Mouse (Mus musculus): Measurements from ENCODE around the gene Dync1i2. TPM values are rescaled to one million over a fixed set of nuclear protein-coding genes. Genes with fewer than 3 reads are reported as not detected.

Gene Dync1i2
- polyA plus RNA-seq (2014; fragmentation: Illumina TruSeq; extraction: RNeasy Lipid Tissue Mini Kit (QIAGEN cat#74804)) = 271 TPM

DNA sequence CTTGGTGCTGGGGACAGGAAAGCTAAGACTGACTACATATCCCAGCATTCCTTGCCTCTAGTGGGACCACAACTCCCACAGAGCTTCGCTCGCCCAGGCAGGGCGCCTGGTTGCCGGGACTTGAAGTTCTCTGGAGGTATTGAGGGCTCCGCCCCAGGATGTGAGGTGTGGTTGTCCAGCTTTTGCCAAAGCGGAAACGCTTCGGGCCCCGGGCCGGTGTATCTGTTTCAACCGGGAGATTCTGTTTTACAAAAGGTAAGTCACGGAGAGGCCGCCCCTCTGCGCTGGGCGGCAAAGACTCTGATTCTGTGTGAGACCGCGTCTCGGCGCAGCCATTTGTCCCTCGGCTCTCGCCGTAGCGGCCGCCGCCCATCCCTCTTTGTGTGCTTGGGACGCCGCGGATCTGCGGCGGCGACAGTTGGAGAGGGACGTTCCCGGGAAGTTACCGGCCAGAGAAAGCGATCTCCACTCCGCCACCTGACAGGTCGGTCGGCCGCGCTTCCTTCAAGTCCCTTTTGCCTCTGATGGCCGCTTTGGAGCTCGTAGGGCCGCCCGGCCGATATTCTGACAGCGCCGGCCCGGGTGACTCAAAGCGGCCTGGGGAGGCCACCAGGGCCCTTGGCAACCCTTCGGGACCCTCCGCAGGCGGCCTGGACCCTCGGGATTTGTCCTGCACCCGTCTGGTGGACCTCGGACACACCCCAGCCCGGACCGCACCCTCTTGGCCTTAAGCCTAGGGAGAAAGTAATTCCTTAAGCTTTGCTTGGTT is at the start of gene Dync1i2:
TSS of gene Dync1i2 (plus strand) at position 116 of the 769 bp plus-strand sequence.

Other genes with a start within 250 kb of the Dync1i2 start
- 29.3 TPM for gene Dcaf17, start 156.4 kb upstream of the Dync1i2 start, polyA plus RNA-seq (2014; fragmentation: Illumina TruSeq; extraction: RNeasy Lipid Tissue Mini Kit (QIAGEN cat#74804))
- 22.2 TPM for gene Mettl8, start 156.1 kb upstream of the Dync1i2 start, polyA plus RNA-seq (2014; fragmentation: Illumina TruSeq; extraction: RNeasy Lipid Tissue Mini Kit (QIAGEN cat#74804))
- 22.1 TPM for gene Cybrd1, start 93.8 kb upstream of the Dync1i2 start, polyA plus RNA-seq (2014; fragmentation: Illumina TruSeq; extraction: RNeasy Lipid Tissue Mini Kit (QIAGEN cat#74804))
- gene Slc25a12, start 156.0 kb downstream of the Dync1i2 start, polyA plus RNA-seq (2014; fragmentation: Illumina TruSeq; extraction: RNeasy Lipid Tissue Mini Kit (QIAGEN cat#74804)) = 18.6 TPM
- gene Hat1, start 177.3 kb downstream of the Dync1i2 start, polyA plus RNA-seq (2014; fragmentation: Illumina TruSeq; extraction: RNeasy Lipid Tissue Mini Kit (QIAGEN cat#74804)) = 236 TPM
- 10.9 TPM for gene Metap1d, start 241.6 kb downstream of the Dync1i2 start, polyA plus RNA-seq (2014; fragmentation: Illumina TruSeq; extraction: RNeasy Lipid Tissue Mini Kit (QIAGEN cat#74804))